Mouse (Mus musculus) MEL-GATA-1-ER (cell line): ENCODE measurements around the gene Med26.

Source experiments
- DNase-seq: peaks from one replicate; pipeline ENCODE4 v3.0.0-alpha.2; 2012; ENCODE audit warnings: low read depth; ENCODE audit errors: extremely low read depth

The Med26 gene

GRCm38 (mm10) chr8:72548644-72549313 lies 709 bp upstream of the Med26 start:
- DNase-seq, result peak; percentile 44

GRCm38 (mm10) chr8:72547122-72547801 lies 808 bp downstream of the Med26 start:
- DNase-seq, result no peak

- DNase-seq, result peak; percentile 45
These were observed 8.8 kb downstream of the Med26 start for GRCm38 (mm10) chr8:72539234-72539633.

- no peak for DNase-seq
These were observed 13.2 kb downstream of the Med26 start for GRCm38 (mm10) chr8:72534888-72535287.

- DNase-seq, result no peak
These were observed 16.0 kb downstream of the Med26 start for GRCm38 (mm10) chr8:72532103-72532502.

GRCm38 (mm10) chr8:72521888-72522287 lies 26.2 kb downstream of the Med26 start:
- DNase-seq, result peak; percentile 20

- no peak for DNase-seq
These were observed 30.6 kb downstream of the Med26 start for GRCm38 (mm10) chr8:72517421-72517988.

- no peak for DNase-seq
These were observed 34.9 kb downstream of the Med26 start for GRCm38 (mm10) chr8:72513158-72513557.

- DNase-seq, result no peak
These were observed 35.4 kb downstream of the Med26 start for GRCm38 (mm10) chr8:72512648-72513047.

GRCm38 (mm10) chr8:72507505-72507904 lies 40.6 kb downstream of the Med26 start:
- no peak for DNase-seq

GRCm38 (mm10) chr8:72504637-72505314 lies 43.3 kb downstream of the Med26 start:
- no peak for DNase-seq

GRCm38 (mm10) chr8:72504137-72504536 lies 43.9 kb downstream of the Med26 start:
- no peak for DNase-seq

- no peak for DNase-seq
These were observed 47.5 kb downstream of the Med26 start for GRCm38 (mm10) chr8:72500521-72500931.

- DNase-seq, result no peak
These were observed 48.4 kb downstream of the Med26 start for GRCm38 (mm10) chr8:72499521-72500284.

- no peak for DNase-seq
These were observed 49.5 kb downstream of the Med26 start for GRCm38 (mm10) chr8:72498527-72498926.

- no peak for DNase-seq
These were observed 50.2 kb downstream of the Med26 start for GRCm38 (mm10) chr8:72497911-72498310.

- no peak for DNase-seq
These were observed 51.9 kb downstream of the Med26 start for GRCm38 (mm10) chr8:72496217-72496616.

- no peak for DNase-seq
These were observed 52.5 kb downstream of the Med26 start for GRCm38 (mm10) chr8:72495411-72496111.

GRCm38 (mm10) chr8:72493381-72493780 lies 54.7 kb downstream of the Med26 start:
- DNase-seq, result no peak

GRCm38 (mm10) chr8:72492622-72493081 lies 55.4 kb downstream of the Med26 start:
- DNase-seq, result peak; percentile 92
